Mouse (Mus musculus) ES-Bruce4 (cell line): ENCODE measurements around the gene Fuom. TPM values are rescaled to one million over a fixed set of nuclear protein-coding genes. Genes with fewer than 3 reads are reported as not detected.
A peak's percentile ranks its signal among the peaks of the same experiment; 100 is the strongest.

Experiments
- H3K27ac ChIP-seq: 2 replicates; pipeline ENCODE4 v1.5.1; 2012; ENCODE audit warnings: low read length, inconsistent platforms; ENCODE audit not compliant: insufficient read depth
- H3K27me3 ChIP-seq: 2 replicates; pipeline ENCODE4 v1.6.1; 2012; ENCODE audit warnings: mild to moderate bottlenecking, low read length, inconsistent platforms; ENCODE audit not compliant: control insufficient read depth, poor library complexity, insufficient read depth, severe bottlenecking
- H3K36me3 ChIP-seq: 2 replicates; pipeline ENCODE4 v1.6.1; 2012; ENCODE audit warnings: inconsistent platforms, mild to moderate bottlenecking, low read length, moderate library complexity; ENCODE audit not compliant: control insufficient read depth, poor library complexity, insufficient read depth, severe bottlenecking
- H3K4me1 ChIP-seq: one replicate; pipeline ENCODE4 v1.8.1; 2011; ENCODE audit warnings: low read length; ENCODE audit not compliant: control insufficient read depth, insufficient read depth
- H3K4me3 ChIP-seq: 2 replicates; pipeline ENCODE4 v1.5.1; 2011; ENCODE audit warnings: low read depth, mild to moderate bottlenecking, low read length
- H3K9ac ChIP-seq: 2 replicates; pipeline ENCODE4 v1.6.1; 2012; ENCODE audit warnings: low read depth, mild to moderate bottlenecking, inconsistent platforms; ENCODE audit not compliant: poor library complexity, severe bottlenecking
- H3K9me3 ChIP-seq: replicated peaks from 2 replicates; pipeline ENCODE4 v1.6.1; 2012; ENCODE audit warnings: mild to moderate bottlenecking, low read length, inconsistent platforms; ENCODE audit not compliant: control insufficient read depth, poor library complexity, insufficient read depth, severe bottlenecking
- CTCF ChIP-seq: IDR thresholded peaks from one replicate; pipeline ENCODE4 v1.8.1; 2011; ENCODE audit warnings: low read depth, low read length
- EP300 ChIP-seq: IDR thresholded peaks from 2 replicates; pipeline ENCODE4 v1.6.1; 2011; ENCODE audit warnings: low read depth, low read length; ENCODE audit not compliant: insufficient read depth
- POLR2A ChIP-seq: IDR thresholded peaks from one replicate; pipeline ENCODE4 v1.8.1; 2011; ENCODE audit warnings: low read length; ENCODE audit not compliant: insufficient read depth
- polyA plus RNA-seq: library from polyadenylated mRNA; stranded (reverse); fragments of >200 nt; gene quantifications from 2 replicates; pipeline ENCODE4 v1.2.4, GENCODE M21; 2011; ENCODE audit warnings: low read depth; ENCODE audit not compliant: missing spikeins, insufficient read depth, insufficient read length

The Fuom gene
- polyA plus RNA-seq, 1 experiment = 24.1 TPM

DNA sequence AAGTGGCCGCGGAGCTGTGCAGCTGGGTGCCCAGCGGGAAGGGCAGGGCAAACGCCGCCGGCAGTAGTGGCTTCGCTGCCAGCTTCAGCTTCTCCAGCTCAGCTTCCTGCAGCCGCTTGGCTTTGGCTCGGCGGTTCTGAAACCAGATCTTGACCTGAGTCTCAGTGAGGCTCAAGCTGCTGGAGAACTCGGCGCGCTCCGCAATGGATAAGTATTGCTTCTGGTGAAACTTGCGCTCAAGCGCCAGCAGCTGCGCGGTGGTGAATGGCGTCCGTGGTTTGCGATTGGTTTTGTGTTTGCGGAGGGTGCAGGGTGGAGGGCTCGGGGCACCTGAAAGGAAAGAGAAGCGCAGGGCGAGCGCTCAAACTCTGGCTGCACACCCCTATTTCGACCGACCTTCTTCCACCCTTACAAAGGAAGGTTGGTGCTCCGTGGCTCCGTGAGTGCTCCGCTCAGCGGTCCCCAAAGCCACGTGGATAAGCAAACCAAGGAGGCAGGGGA lies 54.4 kb downstream of the Fuom start:
- TF ChIP-seq POLR2A (no peak), EP300 (no peak), CTCF (no peak)
- H3K4me3 ChIP-seq = peak overlapping the region; percentile 39
- H3K9me3 ChIP-seq = no peaks in the 10 kb centered on the region
- H3K27me3 ChIP-seq = peaks cover 22% of the 10 kb centered on the region
- H3K4me1 ChIP-seq = no peaks in the 10 kb centered on the region
- no peak overlapping the region for H3K27ac ChIP-seq
- H3K36me3 ChIP-seq = no peaks in the 10 kb centered on the region
- no peak overlapping the region for H3K9ac ChIP-seq

Other genes with a start within 250 kb of the Fuom start
- gene Kndc1, start 207.7 kb downstream of the Fuom start, polyA plus RNA-seq = 5.4 and 5.6 TPM in 2 replicates
- 244 and 276 TPM in 2 replicates for gene Utf1, start 158.7 kb downstream of the Fuom start, polyA plus RNA-seq
- gene 6430531B16Rik, start 123.7 kb downstream of the Fuom start, polyA plus RNA-seq = 3.6 and 3.9 TPM in 2 replicates
- 9.2 and 10.6 TPM in 2 replicates for gene Adam8, start 109.9 kb downstream of the Fuom start, polyA plus RNA-seq
- gene Zfp511, start 66.0 kb downstream of the Fuom start, polyA plus RNA-seq = 22.3 and 25.4 TPM in 2 replicates
- gene Tubgcp2, start 65.8 kb downstream of the Fuom start, polyA plus RNA-seq = 36.3 and 38.3 TPM in 2 replicates
- not detected in 2 replicates for gene Msx3, start 53.4 kb downstream of the Fuom start, polyA plus RNA-seq
- 0.84 and 0.91 TPM in 2 replicates for gene Caly, start 19.9 kb downstream of the Fuom start, polyA plus RNA-seq
- not detected in 2 replicates for gene Prap1, start 9.0 kb downstream of the Fuom start, polyA plus RNA-seq
- gene Paox, start 13.4 kb upstream of the Fuom start, polyA plus RNA-seq = 19.6 and 21.4 TPM in 2 replicates
- gene Echs1, start 14.0 kb upstream of the Fuom start, polyA plus RNA-seq = 107 and 109 TPM in 2 replicates
- 43.2 and 44.0 TPM in 2 replicates for gene Mtg1, start 35.1 kb upstream of the Fuom start, polyA plus RNA-seq
- 0.24 TPM in 1 of 2 replicates, not detected in the other for gene Sprn, start 52.4 kb upstream of the Fuom start, polyA plus RNA-seq
- not detected in 2 replicates for gene Olfr522, start 62.3 kb upstream of the Fuom start, polyA plus RNA-seq
- gene Olfr523, start 70.8 kb upstream of the Fuom start, polyA plus RNA-seq = not detected in 2 replicates
- not detected in 2 replicates for gene Olfr524, start 103.5 kb upstream of the Fuom start, polyA plus RNA-seq
- gene Cd163l1, start 115.8 kb upstream of the Fuom start, polyA plus RNA-seq = not detected in 2 replicates
- not detected in 2 replicates for gene 5830411N06Rik, start 144.8 kb upstream of the Fuom start, polyA plus RNA-seq
- not detected in 2 replicates for gene Olfr525, start 218.4 kb upstream of the Fuom start, polyA plus RNA-seq
- gene Olfr527, start 231.6 kb upstream of the Fuom start, polyA plus RNA-seq = not detected in 2 replicates